Mouse (Mus musculus): ENCODE data around the gene Uqcc1. TPM values are rescaled to one million over a fixed set of nuclear protein-coding genes. Genes with fewer than 3 reads are reported as not detected.

Gene Uqcc1
- polyA plus RNA-seq, 2 experiments = 17.4 to 25.6 TPM

- Histone ChIP-seq H3K27ac (no peak overlapping the region), H3K4me2 (ENCODE audit: low read depth) (no peak overlapping the region), H3K9ac (replicated peaks) (no peak overlapping the region), H3K4me3 (ENCODE audit: insufficient read depth in 1 of 2, low read depth in 2 of 2, low read length in 2 of 2) (no peak overlapping the region), H3K27me3 (ENCODE audit: control insufficient read depth, insufficient read depth, low read length) (no peaks in the 10 kb centered on the region), H3K36me3 (replicated peaks; ENCODE audit: control insufficient read depth, insufficient read depth, low read depth) (peaks cover 7% of the 10 kb centered on the region), H3K9me3 (ENCODE audit: control insufficient read depth, low read length) (no peaks in the 10 kb centered on the region), H3K4me1 (replicated peaks; ENCODE audit: control insufficient read depth in 2 of 2, insufficient read depth in 2 of 2, low read length in 1 of 2) (no peaks in the 10 kb centered on the region)
- peak; percentile 63; the same call in 1 of the 2 replicates for TF ChIP-seq CTCF (IDR thresholded peaks at IDR 0.05; ENCODE audit: low read depth)
- TF ChIP-seq EP300 (IDR thresholded peaks at IDR 0.05; ENCODE audit: low read depth) = no peak
- no peak for ATAC-seq (ENCODE audit: insufficient read depth)
- 71% methylated on average over 1 of the region's 1 CpGs for WGBS (ENCODE audit: insufficient replicate concordance)
- peak in 1 of 3 experiments; percentile 32 for DNase-seq (ENCODE audit: low read depth in 3 of 3, low spot score in 3 of 3)
These were observed 32.9 kb upstream of the Uqcc1 start for GRCm38 (mm10) chr2:155962991-155963390.

- Histone ChIP-seq H3K36me3 (replicated peaks; ENCODE audit: control insufficient read depth, insufficient read depth, low read depth) (no peaks in the 10 kb centered on the region; the same call in none of the 2 replicates), H3K9me3 (ENCODE audit: control insufficient read depth, low read length) (no peaks in the 10 kb centered on the region), H3K27ac (no peak overlapping the region), H3K4me2 (ENCODE audit: low read depth) (no peak overlapping the region), H3K4me1 (replicated peaks; ENCODE audit: control insufficient read depth in 2 of 2, insufficient read depth in 2 of 2, low read length in 1 of 2) (peaks cover 0 to 4% of the 10 kb centered on the region in 2 experiments; a peak in 1 of 4 replicates), H3K4me3 (ENCODE audit: insufficient read depth in 1 of 2, low read depth in 2 of 2, low read length in 2 of 2) (no peak overlapping the region), H3K9ac (replicated peaks) (no peak overlapping the region), H3K27me3 (ENCODE audit: control insufficient read depth, insufficient read depth, low read length) (no peaks in the 10 kb centered on the region)
- WGBS (ENCODE audit: insufficient replicate concordance) = 78% methylated on average over 10 of the region's 10 CpGs
- DNase-seq (ENCODE audit: low read depth in 3 of 3, low spot score in 3 of 3) = no peak
- TF ChIP-seq CTCF (IDR thresholded peaks at IDR 0.05; ENCODE audit: low read depth) (no peak), EP300 (IDR thresholded peaks at IDR 0.05; ENCODE audit: low read depth) (no peak)
- no peak for ATAC-seq (ENCODE audit: insufficient read depth)
These were observed 31.8 kb upstream of the Uqcc1 start for GRCm38 (mm10) chr2:155961862-155962261.

- H3K9me3 ChIP-seq (ENCODE audit: control insufficient read depth, low read length) = no peaks in the 10 kb centered on the region
- H3K4me1 ChIP-seq (replicated peaks; ENCODE audit: control insufficient read depth in 2 of 2, insufficient read depth in 2 of 2, low read length in 1 of 2) = peaks cover 2 to 4% of the 10 kb centered on the region in 2 experiments; a peak in 2 of 4 replicates
- no peak overlapping the region for H3K4me2 ChIP-seq (ENCODE audit: low read depth)
- no peaks in the 10 kb centered on the region for H3K27me3 ChIP-seq (ENCODE audit: control insufficient read depth, insufficient read depth, low read length)
- no peak for ATAC-seq (ENCODE audit: insufficient read depth)
- no peak overlapping the region for H3K27ac ChIP-seq
- 82% methylated on average over 5 of the region's 5 CpGs for WGBS (ENCODE audit: insufficient replicate concordance)
- TF ChIP-seq EP300 (IDR thresholded peaks at IDR 0.05; ENCODE audit: low read depth) (no peak), CTCF (IDR thresholded peaks at IDR 0.05; ENCODE audit: low read depth) (no peak)
- H3K9ac ChIP-seq (replicated peaks) = no peak overlapping the region
- DNase-seq (ENCODE audit: low read depth in 3 of 3, low spot score in 3 of 3) = no peak
- no peaks in the 10 kb centered on the region; the same call in 1 of the 2 replicates for H3K36me3 ChIP-seq (replicated peaks; ENCODE audit: control insufficient read depth, insufficient read depth, low read depth)
- H3K4me3 ChIP-seq (ENCODE audit: insufficient read depth in 1 of 2, low read depth in 2 of 2, low read length in 2 of 2) = no peak overlapping the region
These were observed 29.9 kb upstream of the Uqcc1 start for GRCm38 (mm10) chr2:155959981-155960380.

GRCm38 (mm10) chr2:155956134-155957059, 26.3 kb upstream of the Uqcc1 start, which contains the start of gene Cep250:
TSS of gene Cep250 (plus strand) at chr2:155956458.
- no peaks in the 10 kb centered on the region for H3K9me3 ChIP-seq (ENCODE audit: control insufficient read depth, low read length)
- peak within 1 kb of the TSS; percentile 94 for H3K9ac ChIP-seq (replicated peaks)
- peaks cover 4% of the 10 kb centered on the region in 2 experiments; a peak in 2 of 4 replicates for H3K4me1 ChIP-seq (replicated peaks; ENCODE audit: control insufficient read depth in 2 of 2, insufficient read depth in 2 of 2, low read length in 1 of 2)
- peak; percentile 78 to 89 (median 81) for DNase-seq (ENCODE audit: low read depth in 3 of 3, low spot score in 3 of 3)
- no peak for TF ChIP-seq CTCF (IDR thresholded peaks at IDR 0.05; ENCODE audit: low read depth)
- no peak for TF ChIP-seq EP300 (IDR thresholded peaks at IDR 0.05; ENCODE audit: low read depth)
- ATAC-seq (ENCODE audit: insufficient read depth) = peak; percentile 100
- peak within 1 kb of the TSS; percentile 94 for H3K4me2 ChIP-seq (ENCODE audit: low read depth)
- H3K27ac ChIP-seq = peak within 1 kb of the TSS; percentile 78
- no peaks in the 10 kb centered on the region for H3K36me3 ChIP-seq (replicated peaks; ENCODE audit: control insufficient read depth, insufficient read depth, low read depth)
- H3K27me3 ChIP-seq (ENCODE audit: control insufficient read depth, insufficient read depth, low read length) = no peaks in the 10 kb centered on the region; the same call in 1 of the 2 replicates
- H3K4me3 ChIP-seq (ENCODE audit: insufficient read depth in 1 of 2, low read depth in 2 of 2, low read length in 2 of 2) = peak within 1 kb of the TSS; percentile 77 to 97
- WGBS (ENCODE audit: insufficient replicate concordance) = under 1% methylated on average over 59 of the region's 59 CpGs

- peak in 1 of 3 experiments; percentile 33 for DNase-seq (ENCODE audit: low read depth in 3 of 3, low spot score in 3 of 3)
- no peak overlapping the region for H3K9ac ChIP-seq (replicated peaks)
- no peaks in the 10 kb centered on the region; the same call in 1 of the 2 replicates for H3K27me3 ChIP-seq (ENCODE audit: control insufficient read depth, insufficient read depth, low read length)
- H3K4me3 ChIP-seq (ENCODE audit: insufficient read depth in 1 of 2, low read depth in 2 of 2, low read length in 2 of 2) = no peak overlapping the region
- no peak for ATAC-seq (ENCODE audit: insufficient read depth)
- no peak overlapping the region for H3K4me2 ChIP-seq (ENCODE audit: low read depth)
- H3K36me3 ChIP-seq (replicated peaks; ENCODE audit: control insufficient read depth, insufficient read depth, low read depth) = no peaks in the 10 kb centered on the region
- no peak overlapping the region for H3K27ac ChIP-seq
- peaks cover 7 to 14% of the 10 kb centered on the region in 2 experiments; a peak in 3 of 4 replicates for H3K4me1 ChIP-seq (replicated peaks; ENCODE audit: control insufficient read depth in 2 of 2, insufficient read depth in 2 of 2, low read length in 1 of 2)
- TF ChIP-seq CTCF (IDR thresholded peaks at IDR 0.05; ENCODE audit: low read depth) (peak; percentile 62), EP300 (IDR thresholded peaks at IDR 0.05; ENCODE audit: low read depth) (no peak)
- no peaks in the 10 kb centered on the region for H3K9me3 ChIP-seq (ENCODE audit: control insufficient read depth, low read length)
These were observed 21.9 kb upstream of the Uqcc1 start for GRCm38 (mm10) chr2:155952006-155952405.
